Mouse (Mus musculus): Measurements from ENCODE around the gene Hoxc6.

The Hoxc6 gene

DNA sequence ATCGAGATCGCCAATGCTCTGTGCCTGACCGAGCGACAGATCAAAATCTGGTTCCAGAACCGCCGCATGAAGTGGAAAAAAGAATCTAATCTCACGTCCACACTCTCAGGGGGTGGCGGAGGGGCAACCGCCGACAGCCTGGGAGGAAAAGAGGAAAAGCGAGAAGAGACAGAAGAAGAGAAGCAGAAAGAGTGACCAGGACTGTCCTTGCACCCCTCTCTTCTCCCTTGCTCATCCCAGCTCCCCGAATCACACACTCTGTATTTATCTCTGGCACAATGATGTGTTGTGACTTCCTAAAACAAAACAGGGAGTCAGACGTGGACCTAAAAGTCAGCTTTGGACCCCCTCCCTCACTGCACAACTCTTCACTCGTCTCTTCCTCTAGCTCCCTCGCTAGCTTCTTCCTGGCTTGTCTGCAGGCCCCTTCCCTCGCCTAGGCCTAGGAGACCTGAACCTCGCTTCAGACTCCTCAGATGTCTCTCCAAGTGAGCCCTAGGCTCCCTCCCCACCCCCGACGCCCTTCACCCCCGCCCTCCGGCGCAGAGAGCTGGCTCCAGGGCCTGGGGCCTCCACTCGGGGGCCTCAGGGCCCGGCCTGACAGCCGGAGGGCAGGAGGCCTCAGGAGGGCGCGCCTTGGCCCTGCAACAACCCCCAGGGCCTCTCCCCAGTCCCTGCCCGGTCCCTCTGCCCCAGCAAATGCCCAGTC is 12.9 kb downstream of the Hoxc6 start:
- CTCF ChIA-PET, result interaction anchor here (0.5 to 5.0 kb wide), 19 partner anchors 12 to 304 kb away, joined by 3 to 44 read pairs (median 4); partner anchors contain the start of genes Hoxc10 (in 1 of the 4) and Hoxc5 (in 1 of the 4)
- POLR2A ChIA-PET, result interaction anchor here in 3 of 4 experiments (0.8 to 3.2 kb wide), 12 partner anchors 11 to 228 kb away, joined by 3 to 11 read pairs (median 5); partner anchors contain the start of genes Cbx5 (in 1 of the 3), Hoxc10 (in 1 of the 3) and Hoxc5 (in 1 of the 3)

GRCm38 (mm10) chr15:103011928-103012486 is 13.9 kb downstream of the Hoxc6 start:
- ChIA-PET CTCF (interaction anchor here (0.5 to 5.0 kb wide), 16 partner anchors 13 to 171 kb away, joined by 3 to 44 read pairs (median 4); partner anchors contain the start of genes Hoxc10 (in 1 of the 4) and Hoxc5 (in 1 of the 4)), POLR2A (interaction anchor here in 3 of 4 experiments (1.0 to 3.2 kb wide), 9 partner anchors 12 to 227 kb away, joined by 3 to 10 read pairs (median 5); partner anchors contain the start of gene Cbx5 (in 1 of the 3))

DNA sequence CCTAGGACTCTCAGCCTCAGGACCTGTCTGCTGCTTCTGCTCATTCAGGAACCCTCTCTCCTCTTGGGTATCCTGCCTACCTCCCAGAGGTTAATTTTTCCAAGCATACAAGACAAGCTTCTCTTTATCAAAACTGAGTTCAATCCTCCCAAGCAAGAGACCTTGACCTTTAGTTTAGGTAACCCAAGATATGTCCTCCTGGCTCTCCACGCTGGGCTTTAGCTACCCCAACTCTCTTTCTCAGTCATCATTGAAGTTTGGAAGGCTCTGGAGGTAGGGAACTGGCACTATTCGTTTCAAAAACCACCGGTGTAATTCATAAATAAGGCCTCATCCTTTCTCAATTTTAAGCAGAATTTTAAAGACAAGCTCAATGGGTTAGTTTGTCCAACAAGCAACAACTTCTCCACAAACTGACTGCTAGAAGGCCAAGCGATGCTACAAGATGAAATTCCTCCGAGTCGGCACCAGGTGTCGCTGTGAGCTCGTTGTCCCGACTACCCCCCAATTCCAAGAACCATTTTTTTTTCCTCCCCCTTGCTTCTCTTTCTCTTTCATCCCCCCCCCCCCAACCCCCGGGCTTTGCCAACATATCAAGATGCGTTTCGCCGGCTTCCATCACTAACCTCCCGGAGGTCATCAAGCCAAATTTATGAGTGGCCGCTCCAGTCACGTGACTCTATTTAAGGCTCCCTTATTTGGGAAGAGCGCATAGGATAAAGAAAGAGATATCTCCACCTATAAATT is 15.4 kb downstream of the Hoxc6 start:
- ChIA-PET POLR2A (interaction anchor here in 3 of 4 experiments (0.6 to 1.9 kb wide), 24 partner anchors 9 to 164 kb away, joined by 3 to 10 read pairs (median 4); partner anchors contain the start of genes Hoxc5 (in 1 of the 3) and Hoxc6 (in 1 of the 3)), CTCF (interaction anchor here (0.5 to 5.0 kb wide), 57 partner anchors 8 to 1046 kb away, joined by 3 to 44 read pairs (median 4); partner anchors contain the start of gene Hoxc8 (in 1 of the 4))

GRCm38 (mm10) chr15:103014166-103015008 is 16.3 kb downstream of the Hoxc6 start:
- POLR2A ChIA-PET, result interaction anchor here in 3 of 4 experiments (0.6 to 1.9 kb wide), 15 partner anchors 10 to 163 kb away, joined by 3 to 10 read pairs (median 5); partner anchors contain the start of gene Hoxc5 (in 1 of the 3)
- CTCF ChIA-PET, result interaction anchor here (0.6 to 5.0 kb wide), 35 partner anchors 9 to 632 kb away, joined by 3 to 44 read pairs (median 5); partner anchors contain the start of genes Hoxc8 (in 2 of the 4), Hoxc10 (in 1 of the 4) and Hoxc5 (in 1 of the 4)

- ChIA-PET POLR2A (interaction anchor here in 2 of 4 experiments (0.6 to 1.2 kb wide), 4 partner anchors 17 to 163 kb away, joined by 3 to 6 read pairs (median 4); no protein-coding TSS in a partner anchor), CTCF (interaction anchor here in 2 of 4 experiments (1.0 to 1.3 kb wide), 5 partner anchors 48 to 168 kb away, joined by 3 to 10 read pairs (median 3); partner anchors contain the start of genes Hoxc10 (in 1 of the 2) and Hoxc5 (in 1 of the 2))
These were observed 16.9 kb downstream of the Hoxc6 start for GRCm38 (mm10) chr15:103015009-103015399.

DNA sequence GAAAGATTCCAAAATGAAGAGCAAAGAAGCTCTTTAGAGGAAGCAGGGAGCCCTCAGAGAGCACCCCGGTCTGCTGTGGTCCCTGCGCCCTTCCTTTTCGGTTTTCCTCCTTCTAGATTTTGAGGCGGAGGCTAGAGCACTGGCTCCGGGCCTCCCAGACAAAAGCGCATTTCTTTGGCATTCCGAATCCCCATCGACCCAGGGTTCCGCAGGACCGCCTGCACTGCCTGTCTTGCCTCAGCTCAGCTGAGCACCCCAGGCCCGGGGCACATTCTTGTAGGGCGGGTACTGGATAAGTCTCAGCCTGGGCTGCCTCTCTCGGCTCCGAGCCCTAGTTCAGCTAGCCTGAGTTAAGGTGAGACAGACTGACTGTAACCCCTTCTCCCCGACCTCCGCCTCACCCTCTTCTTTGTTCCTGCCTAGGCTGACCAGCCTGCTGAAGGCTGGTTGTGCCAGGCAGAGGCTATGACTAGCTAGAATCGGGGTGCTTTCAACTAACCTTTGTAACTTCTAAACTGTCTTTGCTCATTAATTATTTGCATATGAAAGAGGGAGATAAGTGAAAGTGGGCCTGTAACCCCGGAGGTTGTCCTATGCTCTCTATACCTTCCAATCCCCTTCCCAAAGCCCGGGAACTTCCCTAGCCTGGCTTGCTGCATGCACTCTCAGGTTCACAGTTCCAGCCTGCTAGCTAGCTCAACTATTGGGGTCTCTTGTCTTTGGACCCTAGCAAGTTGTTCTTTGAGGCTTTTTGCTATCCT is 17.5 kb downstream of the Hoxc6 start:
- CTCF ChIA-PET, result interaction anchor here in 2 of 4 experiments (1.0 to 1.3 kb wide), 5 partner anchors 48 to 167 kb away, joined by 3 to 10 read pairs (median 3); partner anchors contain the start of genes Hoxc10 (in 1 of the 2) and Hoxc5 (in 1 of the 2)
- POLR2A ChIA-PET, result interaction anchor here in 3 of 4 experiments (0.6 to 1.2 kb wide), 6 partner anchors 16 to 163 kb away, joined by 3 to 6 read pairs (median 3); no protein-coding TSS in a partner anchor

DNA sequence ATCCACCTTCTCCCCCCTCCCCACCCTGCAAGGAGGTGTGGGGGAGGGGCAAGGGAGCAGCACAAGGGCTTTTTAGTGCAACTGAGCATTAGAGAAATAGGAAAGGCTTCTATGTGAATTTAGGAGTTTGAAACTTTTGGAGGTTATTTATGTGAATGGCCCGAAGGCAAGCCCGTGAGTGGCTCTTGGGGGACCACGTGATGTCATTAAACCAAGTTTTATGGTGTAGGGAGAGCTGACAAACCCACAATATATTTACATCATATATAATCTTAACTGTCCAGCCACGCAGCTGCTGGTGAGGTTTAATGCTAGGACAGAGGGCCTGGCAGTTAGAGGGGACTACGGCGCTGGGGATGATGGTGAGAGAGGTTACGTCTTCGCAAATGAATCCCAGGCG is 20.6 kb downstream of the Hoxc6 start, which contains the start of gene Hoxc4:
Hoxc4 (plus strand) TSS at position 299 of the 400 bp plus-strand sequence.
- ChIA-PET POLR2A (interaction anchor here in 1 of 4 experiments (0.9 kb wide), 1 partner anchor 20 kb away, joined by 3 read pairs; no protein-coding TSS in a partner anchor), CTCF (interaction anchor here in 1 of 4 experiments (1.1 to 1.3 kb wide), 2 partner anchors 147 to 158 kb away, joined by 3 read pairs; no protein-coding TSS in a partner anchor)

- POLR2A ChIA-PET, result interaction anchor here in 2 of 4 experiments (0.6 to 2.2 kb wide), 6 partner anchors 14 to 359 kb away, joined by 3 to 10 read pairs (median 4); partner anchors contain the start of gene Hoxc8 (in 1 of the 2)
- CTCF ChIA-PET, result interaction anchor here in 3 of 4 experiments (0.6 to 2.7 kb wide), 5 partner anchors 128 to 323 kb away, joined by 3 to 11 read pairs (median 6); no protein-coding TSS in a partner anchor
These were observed 22.9 kb downstream of the Hoxc6 start for GRCm38 (mm10) chr15:103020899-103021418.

- ChIA-PET CTCF (interaction anchor here in 2 of 4 experiments (1.1 to 2.7 kb wide), 3 partner anchors 156 to 324 kb away, joined by 3 to 11 read pairs (median 6); no protein-coding TSS in a partner anchor), POLR2A (interaction anchor here in 2 of 4 experiments (0.6 to 2.2 kb wide), 4 partner anchors 14 to 57 kb away, joined by 3 to 10 read pairs (median 4); partner anchors contain the start of gene Hoxc8 (in 1 of the 2))
These were observed 23.5 kb downstream of the Hoxc6 start for GRCm38 (mm10) chr15:103021544-103021943.

DNA sequence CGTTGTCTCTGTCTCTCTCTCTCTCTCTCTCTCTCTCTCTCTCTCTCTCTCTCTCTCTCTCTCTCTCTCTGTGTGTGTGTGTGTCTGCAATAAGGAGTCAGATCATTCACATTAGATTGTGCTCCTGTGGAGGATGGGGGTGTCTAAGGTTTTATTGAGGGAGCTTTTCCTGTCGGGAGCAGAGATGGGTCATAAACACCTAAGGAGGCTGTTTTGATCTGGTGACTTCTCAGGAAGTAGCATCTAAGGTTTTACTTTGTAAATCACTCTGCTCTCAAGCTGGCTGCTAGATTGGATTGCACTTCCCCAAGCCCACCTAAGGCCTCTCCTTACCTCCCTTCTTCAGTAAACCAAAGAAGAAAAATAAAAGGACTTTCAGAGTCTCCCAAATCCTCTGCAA is 26.1 kb downstream of the Hoxc6 start:
- ChIA-PET POLR2A (no interaction called here), CTCF (interaction anchor here in 2 of 4 experiments (0.7 to 1.1 kb wide), 3 partner anchors 33 to 625 kb away, joined by 3 to 7 read pairs (median 3); no protein-coding TSS in a partner anchor)

DNA sequence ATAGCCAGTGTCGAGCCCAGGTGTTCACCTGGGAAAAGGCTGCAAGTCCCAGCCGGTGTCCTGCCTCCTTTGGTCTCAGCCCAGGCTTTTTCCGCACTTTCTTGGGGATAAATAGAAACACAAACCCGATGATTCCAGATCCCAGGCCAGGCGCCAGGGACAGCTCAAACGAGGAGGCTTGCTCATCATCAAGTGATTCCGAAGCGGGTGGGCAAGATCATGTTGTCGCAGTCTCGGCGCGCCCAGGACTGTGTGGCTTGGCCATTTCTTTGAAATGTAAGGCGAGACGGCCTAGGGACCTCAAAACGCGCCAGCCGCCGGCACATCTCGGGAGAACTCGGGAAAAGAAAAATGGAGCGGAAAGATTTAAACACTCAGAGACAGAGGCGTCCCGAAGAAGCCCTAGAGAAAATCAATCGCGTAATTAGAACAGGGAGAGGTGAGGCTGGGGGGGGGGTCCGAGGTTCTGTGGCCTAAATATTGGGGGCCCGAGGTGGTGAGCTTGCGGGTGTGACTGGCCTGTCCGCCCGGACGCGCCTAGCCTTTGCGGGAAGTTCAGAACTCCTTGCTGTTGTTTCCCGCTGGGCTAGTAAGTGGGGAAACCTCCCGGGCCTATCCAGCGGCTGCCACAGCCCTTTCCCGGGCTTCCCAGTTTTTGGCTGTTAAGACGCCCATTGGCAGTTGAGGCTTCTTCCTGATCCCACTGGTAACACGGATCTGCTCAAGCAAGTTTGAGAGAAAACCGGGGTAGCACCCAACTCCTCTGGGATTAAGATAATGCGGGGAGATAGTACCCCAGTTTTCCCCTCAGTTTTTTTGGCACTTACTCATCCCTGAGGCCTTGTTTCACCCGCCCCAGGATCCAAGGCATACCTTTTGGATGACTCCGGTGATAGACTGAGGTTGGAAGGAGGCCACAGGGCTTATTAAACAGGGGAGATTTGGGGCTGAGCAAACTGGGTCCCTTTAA is 29.5 kb downstream of the Hoxc6 start:
- CTCF ChIA-PET, result interaction anchor here in 2 of 4 experiments (0.6 to 0.7 kb wide), 2 partner anchors 23 to 412 kb away, joined by 3 to 6 read pairs; no protein-coding TSS in a partner anchor
- POLR2A ChIA-PET, result interaction anchor here in 3 of 4 experiments (0.9 to 2.6 kb wide), 5 partner anchors 10 to 138 kb away, joined by 3 to 18 read pairs (median 6); no protein-coding TSS in a partner anchor

DNA sequence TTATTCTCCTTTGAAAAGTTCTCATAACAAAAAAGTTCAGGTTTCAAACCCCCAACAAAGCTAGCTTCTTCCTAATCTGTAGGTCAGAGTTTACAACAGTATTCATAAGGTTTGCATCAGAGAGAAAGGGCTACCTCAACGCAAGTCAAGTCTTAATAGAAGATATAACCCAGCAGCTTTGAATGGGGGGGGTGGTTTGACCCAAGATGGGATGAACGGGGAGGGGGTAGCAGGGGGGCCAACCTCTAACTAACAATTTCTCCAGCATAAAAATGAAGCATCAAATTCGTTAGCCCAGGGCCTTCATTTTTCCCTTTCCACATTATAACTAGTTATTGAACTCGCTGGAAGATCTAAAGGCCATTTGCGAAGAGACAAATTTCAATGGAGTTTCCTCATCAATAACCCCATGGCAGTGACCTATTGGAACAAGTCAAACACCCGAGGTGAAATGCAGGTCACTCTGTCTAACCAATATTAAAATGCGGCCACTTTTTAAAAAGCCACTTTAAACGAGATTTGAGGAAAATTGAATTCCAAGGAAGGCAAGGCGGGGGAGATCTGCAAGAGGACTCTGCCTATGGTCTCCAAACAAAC is 31.0 kb downstream of the Hoxc6 start:
- ChIA-PET POLR2A (no interaction called here), CTCF (no interaction called here)

DNA sequence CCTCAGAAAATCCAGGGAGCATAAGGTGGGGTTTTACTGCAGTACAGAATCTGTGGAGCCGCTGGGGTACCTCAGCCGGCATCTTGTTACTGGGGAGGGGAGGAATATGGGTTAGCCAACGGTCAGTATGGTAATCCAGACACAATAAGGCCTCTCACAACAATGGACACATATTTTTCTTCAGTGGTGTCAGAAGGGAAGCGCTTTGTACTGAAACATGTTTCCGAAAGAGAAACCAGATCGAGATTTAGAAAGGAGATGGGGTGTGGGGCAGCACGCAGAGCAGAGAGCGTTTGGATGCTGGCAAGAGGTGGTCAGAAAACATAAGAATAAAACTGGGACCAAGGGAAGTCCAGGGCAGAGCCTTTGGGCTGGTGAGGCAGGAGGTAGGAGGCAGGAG is 32.1 kb downstream of the Hoxc6 start:
- ChIA-PET CTCF (no interaction called here), POLR2A (no interaction called here)

DNA sequence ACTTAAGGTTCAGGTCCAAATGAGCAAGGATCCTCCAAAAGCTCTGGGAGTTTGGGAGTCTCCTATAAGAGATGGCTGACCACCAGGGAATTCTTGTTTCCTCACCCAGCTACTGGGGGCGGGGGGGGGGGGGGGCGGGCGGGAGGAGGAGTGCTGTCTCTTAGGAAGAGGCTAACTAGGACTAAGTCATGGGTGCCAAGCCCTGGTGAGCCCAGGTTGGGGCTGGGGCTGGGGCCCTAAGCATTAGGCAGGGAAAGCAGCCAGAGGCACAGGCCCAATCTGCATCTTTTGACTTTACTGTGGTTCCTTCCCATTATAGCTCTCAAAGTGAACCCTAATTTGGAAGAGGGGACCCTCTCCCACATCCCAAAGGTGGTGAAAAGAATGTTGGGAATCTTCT is 34.1 kb downstream of the Hoxc6 start:
- CTCF ChIA-PET, result interaction anchor here in 3 of 4 experiments (0.6 to 1.1 kb wide), 6 partner anchors 21 to 349 kb away, joined by 3 to 5 read pairs (median 4); no protein-coding TSS in a partner anchor

More for the DNA sequence above, 34.1 kb downstream of the Hoxc6 start:
- POLR2A ChIA-PET, result interaction anchor here in 3 of 4 experiments (0.6 to 1.2 kb wide), 11 partner anchors 9 to 246 kb away, joined by 3 to 5 read pairs (median 3); no protein-coding TSS in a partner anchor

Measured in embryonic stem cell, embryonic (primary cell).